8 mouse cellular contexts compared by ENCODE assay signal in genomic region chr11:79254391-79255098, GRCm38 (mm10). TPM values are rescaled to one million over a fixed set of nuclear protein-coding genes. Genes with fewer than 3 reads are reported as not detected.
DNase-seq lines count a peak whose midpoint lies in the region; ATAC-seq and TF ChIP-seq lines count a peak whose summit lies in the region.

Gene Wsb1, minus strand, starts transcription at chr11:79254671.

- 2% methylated on average over 50 of the region's 50 CpGs for WGBS in forebrain, embryonic 15.5 days
- WGBS in lung, adult 2 months, result 2% methylated on average over 50 of the region's 50 CpGs

- H3K9ac ChIP-seq in forebrain, embryonic 15.5 days (replicated peaks), result peak within 1 kb of the TSS; percentile 97

- no peak for TF ChIP-seq CTCF in lung, adult 2 months (IDR thresholded peaks at IDR 0.05; ENCODE audit: insufficient read depth, low read length)

- peak within 1 kb of the TSS; percentile 84 for H3K4me2 ChIP-seq in forebrain, embryonic 15.5 days (replicated peaks)

- intact Hi-C loops in heart, postnatal 25 days (cut with DNase I), result loop anchor here (5.0 kb wide), 1 partner anchor 38 kb away; no protein-coding TSS in a partner anchor

- no peaks in the 10 kb centered on the region for H3K27me3 ChIP-seq in forebrain, embryonic 15.5 days

- DNase-seq in ES-CJ7 (ENCODE audit: low read depth, low spot score), result peak; percentile 94
- peak; percentile 93 for DNase-seq in cerebellum, adult 11 months
- peak; percentile 88 for DNase-seq in heart, postnatal 25 days (ENCODE audit: low spot score)
- peak; percentile 83 to 94 for DNase-seq in layer of hippocampus, adult 18-20 months (ENCODE audit: low spot score in 2 of 2)
- peak; percentile 95 for DNase-seq in lung, adult 2 months
- DNase-seq in thymus, adult 18-20 months, result peak; percentile 82 to 89

- peak; percentile 98 for TF ChIP-seq POLR2A in lung, adult 2 months (IDR thresholded peaks at IDR 0.05; ENCODE audit: borderline replicate concordance, extremely low read depth, low read depth, low read length)

- H3K36me3 ChIP-seq in forebrain, embryonic 15.5 days, result peaks cover 12% of the 10 kb centered on the region

- no peaks in the 10 kb centered on the region for H3K9me3 ChIP-seq in forebrain, embryonic 15.5 days

- peaks cover 36% of the 10 kb centered on the region for H3K4me1 ChIP-seq in forebrain, embryonic 15.5 days
- peaks cover 9% of the 10 kb centered on the region for H3K4me1 ChIP-seq in lung, adult 2 months (ENCODE audit: control insufficient read depth, insufficient read depth, low read length)

- ATAC-seq in forebrain, embryonic 15.5 days (replicated peaks), result peak; percentile 95
- peak; percentile 96 for ATAC-seq in neutrophil, adult 5-6 weeks (ENCODE audit: extremely low read depth, insufficient number of reproducible peaks, low FRiP score, poor library complexity, severe bottlenecking)

- H3K4me3 ChIP-seq in forebrain, embryonic 15.5 days, result peak within 1 kb of the TSS; percentile 93
- H3K4me3 ChIP-seq in lung, adult 2 months (replicated peaks; ENCODE audit: extremely low read depth, low read depth, low read length), result peak within 1 kb of the TSS; percentile 89

- H3K27ac ChIP-seq in forebrain, embryonic 15.5 days (replicated peaks), result peak within 1 kb of the TSS; percentile 98

RNA-seq across cellular contexts. Expression of gene Wsb1, which starts in this region (rescaled TPM):
- polyA plus RNA-seq in forebrain, embryonic 15.5 days (2015; fragmentation: Nextera tagmentation; extraction: Ambion mirVana), result 438 and 470 TPM in 2 replicates
- 10 to 100 TPM; 13.4 to 17.8 TPM for total RNA-seq in heart, postnatal 25 days (2021)
- 10 to 100 TPM; 78.1 to 80.3 TPM for total RNA-seq in layer of hippocampus, adult 18-20 months (2021)
- 74.0 and 101 TPM in 2 replicates for polyA plus RNA-seq in lung, adult 2 months (2012; rRNA removed)
- 202 and 207 TPM in 2 replicates for total RNA-seq in neutrophil, adult 5-6 weeks (2017)

Comparison
In these comparisons a context has a peak if more than half of its experiments do, and no peak if none do; other contexts are left out.
1. Peak in every context shown above with its lines: DNase-seq, ATAC-seq, H3K4me3 ChIP-seq and H3K27ac ChIP-seq.
2. RNA of gene Wsb1 (total RNA-seq): 202 to 207 TPM in neutrophil, adult 5-6 weeks and 78.1 to 80.3 TPM in layer of hippocampus, adult 18-20 months; 13.4 to 17.8 TPM in heart, postnatal 25 days; every median in the first group is over 4 times any median in the second.